ENCODE assay signal across 8 mouse cellular contexts in genomic region chr13:17944078-17944917, GRCm38 (mm10). TPM values are rescaled to one million over a fixed set of nuclear protein-coding genes. Genes with fewer than 3 reads are reported as not detected.
DNase-seq lines count a peak whose midpoint lies in the region; ATAC-seq and TF ChIP-seq lines count a peak whose summit lies in the region.

Gene Rala (minus strand): TSS chr13:17944239.

- peak within 1 kb of the TSS; percentile 77; the same call in 1 of the 2 replicates for H3K27ac ChIP-seq in ES-E14 (ENCODE audit: insufficient read depth, low read depth, low read length, poor library complexity, severe bottlenecking)
- H3K27ac ChIP-seq in forebrain, embryonic 16.5 days (ENCODE audit: low read length): peak within 1 kb of the TSS; percentile 95
- peak within 1 kb of the TSS; percentile 88 for H3K27ac ChIP-seq in lung, embryonic 15.5 days

- 9% methylated on average over 56 of the region's 69 CpGs for WGBS in forebrain, embryonic 16.5 days
- 6% methylated on average over 62 of the region's 69 CpGs for WGBS in lung, embryonic 15.5 days

- ATAC-seq in forebrain, embryonic 16.5 days: peak; percentile 100
- peak; percentile 100 for ATAC-seq in lung, embryonic 15.5 days (ENCODE audit: borderline replicate concordance, extremely low read depth, low FRiP score, low TSS enrichment)

- no peaks in the 10 kb centered on the region for H3K27me3 ChIP-seq in forebrain, embryonic 16.5 days (replicated peaks; ENCODE audit: control insufficient read depth, insufficient read depth, low read length)
- H3K27me3 ChIP-seq in lung, embryonic 15.5 days: no peaks in the 10 kb centered on the region

- peak within 1 kb of the TSS; percentile 67 for H3K4me2 ChIP-seq in forebrain, embryonic 16.5 days (ENCODE audit: low read length)
- H3K4me2 ChIP-seq in lung, embryonic 15.5 days: peak within 1 kb of the TSS; percentile 65

- peak; percentile 57 for DNase-seq in ES-E14 (ENCODE audit: low read depth, low spot score)
- peak; percentile 93 for DNase-seq in cerebellum, adult 11-12 months
- peak; percentile 97 for DNase-seq in heart, postnatal 36 days
- peak; percentile 84 to 91 for DNase-seq in layer of hippocampus, adult 8-10 months (ENCODE audit: low spot score in 2 of 2)
- DNase-seq in ovary, adult 18-20 months (ENCODE audit: low spot score): peak; percentile 88
- DNase-seq in thymus, postnatal 0 days (ENCODE audit: low spot score): peak; percentile 91

- peak within 1 kb of the TSS; percentile 88 to 97 for H3K4me3 ChIP-seq in ES-E14 (ENCODE audit: insufficient read depth in 1 of 2, low read depth in 1 of 2, low read length in 2 of 2, poor library complexity in 1 of 2, severe bottlenecking in 1 of 2)
- peak within 1 kb of the TSS; percentile 61 for H3K4me3 ChIP-seq in forebrain, embryonic 16.5 days (replicated peaks; ENCODE audit: low read length)
- peak within 1 kb of the TSS; percentile 90 for H3K4me3 ChIP-seq in lung, embryonic 15.5 days

- H3K4me1 ChIP-seq in ES-E14 (ENCODE audit: control insufficient read depth in 2 of 2, insufficient read depth in 2 of 2, low read length in 2 of 2, poor library complexity in 1 of 2): peaks cover 0 to 2% of the 10 kb centered on the region in 2 experiments; a peak in 1 of 4 replicates
- H3K4me1 ChIP-seq in forebrain, embryonic 16.5 days (replicated peaks; ENCODE audit: control insufficient read depth, insufficient read depth, low read length): peaks cover 11% of the 10 kb centered on the region
- H3K4me1 ChIP-seq in lung, embryonic 15.5 days: peaks cover 13% of the 10 kb centered on the region

- H3K36me3 ChIP-seq in ES-E14 (ENCODE audit: control insufficient read depth, insufficient read depth, low read length, poor library complexity, severe bottlenecking): no peaks in the 10 kb centered on the region
- no peaks in the 10 kb centered on the region for H3K36me3 ChIP-seq in forebrain, embryonic 16.5 days (ENCODE audit: control insufficient read depth, insufficient read depth)
- no peaks in the 10 kb centered on the region for H3K36me3 ChIP-seq in lung, embryonic 15.5 days

- in situ Hi-C loops in ES-E14 (cut with MboI; ENCODE audit: low sequenced_read_pairs in 2 of 2, unreplicated experiment in 2 of 2): no loop called here

- intact Hi-C loops in heart, postnatal 36 days (cut with DNase I): loop anchor here (1.0 to 5.0 kb wide), 2 partner anchors 49 to 197 kb away; partner anchors contain the start of gene Yae1d1

- no peaks in the 10 kb centered on the region for H3K9me3 ChIP-seq in ES-E14 (ENCODE audit: control insufficient read depth, insufficient read depth, low read depth, low read length)
- no peaks in the 10 kb centered on the region for H3K9me3 ChIP-seq in forebrain, embryonic 16.5 days (ENCODE audit: control insufficient read depth, low read length)
- no peaks in the 10 kb centered on the region for H3K9me3 ChIP-seq in lung, embryonic 15.5 days

- peak within 1 kb of the TSS; percentile 92 for H3K9ac ChIP-seq in ES-E14 (ENCODE audit: insufficient read depth, low read depth, low read length, poor library complexity, severe bottlenecking)
- H3K9ac ChIP-seq in forebrain, embryonic 16.5 days (replicated peaks; ENCODE audit: low read depth, low read length): peak within 1 kb of the TSS; percentile 95
- peak within 1 kb of the TSS; percentile 83 for H3K9ac ChIP-seq in lung, embryonic 15.5 days

TF ChIP-seq in ES-E14, 5 proteins besides CTCF, POLR2A, EP300 and RAD21:
- TF ChIP-seq ZC3H11A (IDR thresholded peaks at IDR 0.05; ENCODE audit: borderline replicate concordance, low read depth, low read length) (no peak), HCFC1 (IDR thresholded peaks at IDR 0.05; ENCODE audit: borderline replicate concordance, insufficient read depth, low read length) (peak; percentile 67), CHD2 (IDR thresholded peaks at IDR 0.05; ENCODE audit: low read depth, low read length) (no peak)

RNA-seq across cellular contexts. Expression of gene Rala, which starts in this region (rescaled TPM):
- total RNA-seq in ES-E14 (2012; rRNA removed): 56.4 and 69.1 TPM in 2 replicates
- polyA plus RNA-seq in forebrain, embryonic 16.5 days (2015; fragmentation: Nextera tagmentation; extraction: Ambion mirVana): 198 and 209 TPM in 2 replicates
- 10 to 100 TPM; 36.4 to 42.2 TPM for total RNA-seq in heart, postnatal 36 days (2021)
- 10 to 100 TPM; 51.1 to 59.2 (median 55.6) TPM for total RNA-seq in layer of hippocampus, adult 8-10 months (2022)
- 110 and 119 TPM in 2 replicates for polyA plus RNA-seq in lung, embryonic 15.5 days (2015; fragmentation: Nextera tagmentation; extraction: Ambion mirVana)
- polyA plus RNA-seq in thymus, postnatal 0 days (2015; fragmentation: Nextera tagmentation; extraction: Ambion mirVana): 84.1 and 85.6 TPM in 2 replicates

Comparison
In these comparisons a context has a peak if more than half of its experiments do, and no peak if none do; other contexts are left out.
1. Peak in every context shown above with its lines: DNase-seq, ATAC-seq, H3K4me3 ChIP-seq and H3K27ac ChIP-seq.